Comparison of ENCODE assay signal across 26 mouse cellular contexts in genomic region chr17:80325456-80325855, GRCm38 (mm10). TPM values are rescaled to one million over a fixed set of nuclear protein-coding genes. Genes with fewer than 3 reads are reported as not detected.
A peak's percentile ranks its signal among the peaks of the same experiment; 100 is the strongest.
DNase-seq lines count a peak whose midpoint lies in the region; ATAC-seq and TF ChIP-seq lines count a peak whose summit lies in the region.
"Had no signal": no experiment of that assay in that cellular context is flagged by ENCODE, and none has a peak within 500 bp of the region (broad histone marks: within the 10 kb centered on the region; RNA-seq: fewer than 3 reads in every experiment).

No protein-coding gene starts in this region.

- peak overlapping the region; percentile 38 for H3K27ac ChIP-seq in liver, adult 2 months (replicated peaks; ENCODE audit: insufficient read depth, low read depth, low read length)
- no peak overlapping the region for H3K27ac ChIP-seq in liver, embryonic 16.5 days (ENCODE audit: low read length)
- H3K27ac ChIP-seq in liver, embryonic 11.5 days (ENCODE audit: low read depth, low read length): no peak overlapping the region
- no peak overlapping the region for H3K27ac ChIP-seq in liver, postnatal 0 days (ENCODE audit: low read depth)
- H3K27ac ChIP-seq: embryonic facial prominence, embryonic 10.5 days; embryonic facial prominence, embryonic 12.5 days; forebrain, embryonic 13.5 days had no signal

- H3K36me3 ChIP-seq in liver, adult 2 months (ENCODE audit: control insufficient read depth, insufficient read depth, low read length): no peaks in the 10 kb centered on the region
- no peaks in the 10 kb centered on the region for H3K36me3 ChIP-seq in liver, embryonic 16.5 days (ENCODE audit: control insufficient read depth, insufficient read depth)
- H3K36me3 ChIP-seq in liver, embryonic 11.5 days (ENCODE audit: control insufficient read depth, insufficient read depth, low read length): no peaks in the 10 kb centered on the region
- no peaks in the 10 kb centered on the region for H3K36me3 ChIP-seq in liver, postnatal 0 days (replicated peaks; ENCODE audit: insufficient read depth, low read length)
- H3K36me3 ChIP-seq: embryonic facial prominence, embryonic 10.5 days; embryonic facial prominence, embryonic 12.5 days; G1E had no signal

- TF ChIP-seq CTCF in liver, adult 2 months (IDR thresholded peaks at IDR 0.05; ENCODE audit: low read depth, low read length): no peak
- TF ChIP-seq CTCF in liver, postnatal 0 days (IDR thresholded peaks at IDR 0.05; ENCODE audit: low read depth): no peak

- H3K9me3 ChIP-seq in liver, embryonic 16.5 days (replicated peaks; ENCODE audit: control insufficient read depth, low read length): no peaks in the 10 kb centered on the region
- H3K9me3 ChIP-seq in liver, embryonic 11.5 days (ENCODE audit: control insufficient read depth, low read length): no peaks in the 10 kb centered on the region
- no peaks in the 10 kb centered on the region for H3K9me3 ChIP-seq in liver, postnatal 0 days (ENCODE audit: low read length)
- H3K9me3 ChIP-seq: embryonic facial prominence, embryonic 10.5 days; embryonic facial prominence, embryonic 12.5 days; forebrain, embryonic 13.5 days; G1E had no signal

- H3K9ac ChIP-seq in liver, adult 2 months (ENCODE audit: low read depth, low read length): no peak overlapping the region
- no peak overlapping the region for H3K9ac ChIP-seq in liver, embryonic 16.5 days (ENCODE audit: low read depth, low read length)
- no peak overlapping the region for H3K9ac ChIP-seq in liver, embryonic 11.5 days (ENCODE audit: low read depth, low read length)
- no peak overlapping the region for H3K9ac ChIP-seq in liver, postnatal 0 days (replicated peaks)
- H3K9ac ChIP-seq: embryonic facial prominence, embryonic 12.5 days; forebrain, embryonic 13.5 days had no signal

- no peaks in the 10 kb centered on the region for H3K27me3 ChIP-seq in liver, adult 2 months (ENCODE audit: control insufficient read depth, insufficient read depth, low read length)
- H3K27me3 ChIP-seq in liver, embryonic 16.5 days (ENCODE audit: control insufficient read depth, insufficient read depth, low read depth, low read length): no peaks in the 10 kb centered on the region
- no peaks in the 10 kb centered on the region for H3K27me3 ChIP-seq in liver, embryonic 11.5 days (replicated peaks; ENCODE audit: control insufficient read depth, insufficient read depth, low read length)
- no peaks in the 10 kb centered on the region for H3K27me3 ChIP-seq in liver, postnatal 0 days (ENCODE audit: insufficient read depth, low read length)
- H3K27me3 ChIP-seq: CH12.LX; embryonic facial prominence, embryonic 12.5 days; forebrain, embryonic 13.5 days had no signal

- peaks cover 12% of the 10 kb centered on the region for H3K4me1 ChIP-seq in liver, adult 2 months (ENCODE audit: control insufficient read depth, insufficient read depth, low read length)
- H3K4me1 ChIP-seq in liver, embryonic 16.5 days (ENCODE audit: control insufficient read depth, low read depth, low read length): no peaks in the 10 kb centered on the region
- no peaks in the 10 kb centered on the region for H3K4me1 ChIP-seq in liver, embryonic 11.5 days (replicated peaks; ENCODE audit: control insufficient read depth, insufficient read depth, low read length)
- no peaks in the 10 kb centered on the region for H3K4me1 ChIP-seq in liver, postnatal 0 days (ENCODE audit: insufficient read depth)
- H3K4me1 ChIP-seq: embryonic facial prominence, embryonic 12.5 days; forebrain, embryonic 13.5 days had no signal

- no peak for TF ChIP-seq POLR2A in liver, adult 2 months (IDR thresholded peaks at IDR 0.05; ENCODE audit: extremely low read depth, insufficient read depth, low read length)

- H3K4me2 ChIP-seq in liver, embryonic 16.5 days (ENCODE audit: low read depth, low read length): no peak overlapping the region
- H3K4me2 ChIP-seq in liver, embryonic 11.5 days: no peak overlapping the region
- H3K4me2 ChIP-seq in liver, postnatal 0 days (ENCODE audit: low read depth, low read length): no peak overlapping the region
- H3K4me2 ChIP-seq: embryonic facial prominence, embryonic 12.5 days; forebrain, embryonic 13.5 days had no signal

- no peak for TF ChIP-seq EP300 in liver, postnatal 0 days (IDR thresholded peaks at IDR 0.05; ENCODE audit: low read depth)

- H3K79me2 ChIP-seq in liver, adult 2 months (ENCODE audit: control insufficient read depth, insufficient read depth, low read length): no peaks in the 10 kb centered on the region

- DNase-seq in heart, adult 11 months: peak; percentile 34
- DNase-seq in heart, postnatal 4 days: no peak
- peak; percentile 39 for DNase-seq in liver, adult 2 months (ENCODE audit: extremely low read depth, low read depth, low spot score)
- no peak for DNase-seq in liver
- DNase-seq in liver, embryonic 11.5 days (ENCODE audit: low spot score): no peak
- DNase-seq in liver, postnatal 0 days: peak; percentile 43
- DNase-seq: adrenal gland, adult 8-10 months; adrenal gland, postnatal 14 days; adrenal gland, postnatal 36 days; B cell, adult 2 months; cerebellum, adult 11-12 months; cerebellum, adult 2 months; cerebellum, adult 9-10 months; cerebellum, postnatal 10 days; cerebellum, postnatal 25 days had no signal

- WGBS in liver, adult 2 months: 29% methylated on average over 5 of the region's 5 CpGs
- 68% methylated on average over 5 of the region's 5 CpGs for WGBS in liver, embryonic 16.5 days (ENCODE audit: insufficient replicate concordance)
- 67% methylated on average over 5 of the region's 5 CpGs for WGBS in liver, embryonic 11.5 days
- WGBS in liver, postnatal 0 days (ENCODE audit: insufficient replicate concordance): 62% methylated on average over 5 of the region's 5 CpGs

- no peak overlapping the region for H3K4me3 ChIP-seq in liver, adult 2 months (ENCODE audit: insufficient read depth, low read depth, low read length)
- no peak overlapping the region for H3K4me3 ChIP-seq in liver, embryonic 16.5 days (ENCODE audit: low read depth, low read length)
- H3K4me3 ChIP-seq in liver, embryonic 11.5 days (ENCODE audit: low read depth, low read length): no peak overlapping the region
- no peak overlapping the region for H3K4me3 ChIP-seq in liver, postnatal 0 days (ENCODE audit: low read depth, low read length)
- H3K4me3 ChIP-seq: embryonic facial prominence, embryonic 10.5 days; embryonic facial prominence, embryonic 12.5 days; forebrain, embryonic 13.5 days had no signal

- ATAC-seq in liver, embryonic 16.5 days (ENCODE audit: low read depth): peak; percentile 70
- no peak for ATAC-seq in liver, embryonic 11.5 days (replicated peaks; ENCODE audit: low FRiP score)
- ATAC-seq in liver, postnatal 0 days: peak; percentile 89
- ATAC-seq: activated CD4-positive, CD25-positive, alpha-beta regulatory T cell, adult 4 months; CD4-positive, CD25-positive, alpha-beta regulatory T cell, adult 4 months; forebrain, embryonic 13.5 days; Patski had no signal

RNA-seq across cellular contexts. Expression of gene Arhgef33, which starts 18.2 kb away (rescaled TPM):
- total RNA-seq in heart, postnatal 4 days (2021): 1 to 10 TPM; 1.1 to 1.5 TPM
- total RNA-seq in liver, adult 2 months (2014; rRNA removed): not detected in 2 replicates
- polyA plus RNA-seq in liver, adult 2 months (2012; rRNA removed): not detected in 2 replicates
- 0.23 and 0.32 TPM in 2 replicates for polyA plus RNA-seq in liver, embryonic 16.5 days (2015; fragmentation: Nextera tagmentation; extraction: Ambion mirVana)
- 0.45 and 0.49 TPM in 2 replicates for polyA plus RNA-seq in liver, embryonic 11.5 days (2014; fragmentation: Nextera tagmentation; extraction: Ambion mirVana)
- 0.83 and 1.2 TPM in 2 replicates for polyA plus RNA-seq in liver, postnatal 0 days (2015; fragmentation: Nextera tagmentation; extraction: Ambion mirVana)
- polyA plus RNA-seq: CD4-positive, CD25-positive, alpha-beta regulatory T cell, adult 4 months; G1E had no signal

RNA-seq across cellular contexts. Expression of gene Dhx57, which starts 35.2 kb away (rescaled TPM):
- total RNA-seq in heart, postnatal 4 days (2021): 1 to 10 TPM; 9.2 to 9.3 TPM
- total RNA-seq in liver, adult 2 months (2014; rRNA removed): 6.7 and 9.3 TPM in 2 replicates
- polyA plus RNA-seq in liver, adult 2 months (2012; rRNA removed): 2.6 and 3.7 TPM in 2 replicates
- 3.8 and 4.8 TPM in 2 replicates for polyA plus RNA-seq in liver, embryonic 16.5 days (2015; fragmentation: Nextera tagmentation; extraction: Ambion mirVana)
- polyA plus RNA-seq in liver, embryonic 11.5 days (2014; fragmentation: Nextera tagmentation; extraction: Ambion mirVana): 9.3 and 11.6 TPM in 2 replicates
- polyA plus RNA-seq in liver, postnatal 0 days (2015; fragmentation: Nextera tagmentation; extraction: Ambion mirVana): 1.7 and 1.9 TPM in 2 replicates

RNA-seq across cellular contexts. Expression of gene Morn2, which starts 35.5 kb away (rescaled TPM):
- total RNA-seq in heart, postnatal 4 days (2021): 10 to 100 TPM; 13.3 to 15.6 TPM
- total RNA-seq in liver, adult 2 months (2014; rRNA removed): 9.3 and 9.6 TPM in 2 replicates
- 3.0 and 4.2 TPM in 2 replicates for polyA plus RNA-seq in liver, adult 2 months (2012; rRNA removed)
- polyA plus RNA-seq in liver, embryonic 16.5 days (2015; fragmentation: Nextera tagmentation; extraction: Ambion mirVana): 6.4 and 7.9 TPM in 2 replicates
- 18.6 and 20.1 TPM in 2 replicates for polyA plus RNA-seq in liver, embryonic 11.5 days (2014; fragmentation: Nextera tagmentation; extraction: Ambion mirVana)
- polyA plus RNA-seq in liver, postnatal 0 days (2015; fragmentation: Nextera tagmentation; extraction: Ambion mirVana): 11.2 and 11.4 TPM in 2 replicates

RNA-seq across cellular contexts. Expression of gene Gm10190, which starts 47.9 kb away (rescaled TPM):
- 1 to 10 TPM; 1.4 to 1.8 TPM for total RNA-seq in heart, postnatal 4 days (2021)
- total RNA-seq in liver, adult 2 months (2014; rRNA removed): not detected in 2 replicates
- not detected in 2 replicates for polyA plus RNA-seq in liver, adult 2 months (2012; rRNA removed)
- not detected in 2 replicates for polyA plus RNA-seq in liver, embryonic 16.5 days (2015; fragmentation: Nextera tagmentation; extraction: Ambion mirVana)
- polyA plus RNA-seq in liver, embryonic 11.5 days (2014; fragmentation: Nextera tagmentation; extraction: Ambion mirVana): not detected in 2 replicates
- 0.51 and 0.92 TPM in 2 replicates for polyA plus RNA-seq in liver, postnatal 0 days (2015; fragmentation: Nextera tagmentation; extraction: Ambion mirVana)
- total RNA-seq: adrenal gland, adult 18-20 months; CH12.LX; G1E had no signal
- polyA plus RNA-seq: activated CD4-positive, CD25-positive, alpha-beta regulatory T cell, adult 4 months; CD4-positive, CD25-positive, alpha-beta regulatory T cell, adult 4 months; cerebellum, adult 2 months; cortical plate, adult 2 months; G1E; Patski had no signal

Comparison
In these comparisons a context has a peak if more than half of its experiments do, and no peak if none do; other contexts are left out.
1. DNase-seq: peak in heart, adult 11 months (single experiment), liver, adult 2 months (single experiment) and liver, postnatal 0 days (single experiment); none in heart, postnatal 4 days (single experiment), liver (single experiment) and liver, embryonic 11.5 days (single experiment).